Mouse (Mus musculus): ENCODE data around the gene Ing1. TPM values are rescaled to one million over a fixed set of nuclear protein-coding genes. Genes with fewer than 3 reads are reported as not detected.

Ing1 gene
- 43.0 and 44.7 TPM in 2 replicates for polyA plus RNA-seq (2015; fragmentation: Nextera tagmentation; extraction: Ambion mirVana)

- Histone ChIP-seq H3K9me3 (replicated peaks) (no peaks in the 10 kb centered on the region), H3K36me3 (no peaks in the 10 kb centered on the region), H3K9ac (replicated peaks) (peak within 1 kb of the TSS; percentile 93), H3K4me3 (replicated peaks) (peak within 1 kb of the TSS; percentile 95), H3K4me2 (peak within 1 kb of the TSS; percentile 77), H3K27me3 (replicated peaks) (no peaks in the 10 kb centered on the region), H3K4me1 (peaks cover 32% of the 10 kb centered on the region), H3K27ac (replicated peaks) (peak within 1 kb of the TSS; percentile 100)
- peak; percentile 87 for ATAC-seq (ENCODE audit: low FRiP score)
- under 1% methylated on average over 51 of the region's 52 CpGs for WGBS
These were observed at the start of gene Ing1 for GRCm38 (mm10) chr8:11554799-11555719. Gene Ing1 (plus strand): TSS chr8:11555571.

DNA sequence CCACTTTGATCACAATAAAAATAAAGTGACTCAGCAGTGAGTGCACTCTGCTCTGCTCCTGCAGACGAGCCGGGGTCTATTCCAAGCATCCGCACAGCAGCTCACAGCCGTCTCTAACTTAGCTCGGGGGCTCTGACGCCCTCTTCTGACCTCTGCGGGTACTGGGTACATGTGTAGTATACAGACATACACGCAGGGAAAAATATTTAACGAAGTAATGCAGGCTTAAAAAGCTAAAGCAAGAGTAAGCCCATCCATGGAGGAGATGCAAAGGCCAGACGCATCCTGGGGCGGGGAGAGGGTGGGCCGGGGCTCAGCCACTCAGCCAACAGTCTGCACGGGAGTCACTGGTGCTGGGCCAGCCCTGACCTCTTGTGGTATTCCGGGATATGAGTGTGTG lies 49.3 kb upstream of the Ing1 start:
- H3K36me3 ChIP-seq: peaks cover 77% of the 10 kb centered on the region
- H3K27me3 ChIP-seq (replicated peaks): no peaks in the 10 kb centered on the region
- no peak overlapping the region for H3K9ac ChIP-seq (replicated peaks)
- H3K4me2 ChIP-seq: no peak overlapping the region
- ATAC-seq (ENCODE audit: low FRiP score): no peak
- no peak overlapping the region for H3K27ac ChIP-seq (replicated peaks)
- WGBS: 86% methylated on average over 14 of the region's 14 CpGs
- peaks cover 14% of the 10 kb centered on the region for H3K4me1 ChIP-seq
- H3K4me3 ChIP-seq (replicated peaks): no peak overlapping the region
- H3K9me3 ChIP-seq (replicated peaks): no peaks in the 10 kb centered on the region

DNA sequence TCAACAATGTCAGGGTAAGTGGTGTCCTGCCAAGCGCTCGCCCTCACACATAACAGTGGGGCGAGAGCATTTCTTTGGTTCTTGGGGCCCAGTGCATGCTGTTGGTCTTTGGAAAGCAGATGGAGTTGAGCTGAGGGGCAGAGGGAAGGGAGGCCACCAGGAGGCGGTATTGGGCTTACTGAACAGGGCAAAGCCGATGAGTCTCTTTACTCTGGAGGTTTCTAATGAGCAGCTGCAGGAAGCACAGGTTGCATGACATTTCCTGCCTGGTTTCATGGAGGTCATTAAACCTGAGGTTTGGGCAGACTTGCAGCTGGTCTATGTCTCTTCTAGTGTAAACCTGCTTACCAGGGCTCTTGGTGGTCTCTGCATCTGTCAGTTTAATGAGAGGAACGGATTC lies 48.6 kb upstream of the Ing1 start:
- WGBS: 76% methylated on average over 6 of the region's 6 CpGs
- Histone ChIP-seq H3K27me3 (replicated peaks) (no peaks in the 10 kb centered on the region), H3K27ac (replicated peaks) (no peak overlapping the region), H3K4me3 (replicated peaks) (no peak overlapping the region), H3K9ac (replicated peaks) (no peak overlapping the region), H3K4me1 (peaks cover 8% of the 10 kb centered on the region), H3K9me3 (replicated peaks) (no peaks in the 10 kb centered on the region), H3K36me3 (peaks cover 84% of the 10 kb centered on the region), H3K4me2 (no peak overlapping the region)
- no peak for ATAC-seq (ENCODE audit: low FRiP score)

DNA sequence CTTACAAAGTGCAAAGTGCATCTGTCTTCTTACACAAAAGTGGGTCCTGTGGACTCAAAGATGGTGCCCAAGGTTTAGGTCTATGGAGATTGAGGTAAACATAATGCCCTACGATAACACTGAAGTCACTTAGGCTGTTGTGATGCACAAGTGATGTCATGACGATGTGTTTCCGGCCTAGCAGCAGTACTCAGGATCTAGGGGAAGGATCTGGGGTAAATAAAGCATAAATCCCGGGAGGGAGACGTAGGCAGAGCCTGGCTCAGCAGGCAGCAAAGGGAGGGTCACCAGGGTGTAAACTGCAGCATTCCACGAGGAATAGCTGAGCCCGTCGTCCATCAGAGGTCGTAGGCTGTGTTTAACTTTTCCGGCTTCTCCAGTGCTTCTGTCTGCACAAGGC lies 46.5 kb upstream of the Ing1 start:
- no peak for ATAC-seq (ENCODE audit: low FRiP score)
- no peaks in the 10 kb centered on the region for H3K9me3 ChIP-seq (replicated peaks)
- no peaks in the 10 kb centered on the region for H3K27me3 ChIP-seq (replicated peaks)
- H3K4me2 ChIP-seq: no peak overlapping the region
- no peak overlapping the region for H3K4me3 ChIP-seq (replicated peaks)
- WGBS: 79% methylated on average over 10 of the region's 10 CpGs
- H3K4me1 ChIP-seq: no peaks in the 10 kb centered on the region
- H3K27ac ChIP-seq (replicated peaks): no peak overlapping the region
- no peak overlapping the region for H3K9ac ChIP-seq (replicated peaks)
- peaks cover 93% of the 10 kb centered on the region for H3K36me3 ChIP-seq

- Histone ChIP-seq H3K27ac (replicated peaks) (no peak overlapping the region), H3K4me3 (replicated peaks) (no peak overlapping the region), H3K4me2 (no peak overlapping the region), H3K9me3 (replicated peaks) (no peaks in the 10 kb centered on the region), H3K9ac (replicated peaks) (no peak overlapping the region), H3K27me3 (replicated peaks) (no peaks in the 10 kb centered on the region), H3K4me1 (no peaks in the 10 kb centered on the region), H3K36me3 (peaks cover 85% of the 10 kb centered on the region)
- ATAC-seq (ENCODE audit: low FRiP score): no peak
- 91% methylated on average over 5 of the region's 5 CpGs for WGBS
These were observed 44.4 kb upstream of the Ing1 start for GRCm38 (mm10) chr8:11510971-11511370.

- no peaks in the 10 kb centered on the region for H3K4me1 ChIP-seq
- 92% methylated on average over 9 of the region's 9 CpGs for WGBS
- no peaks in the 10 kb centered on the region for H3K27me3 ChIP-seq (replicated peaks)
- no peak overlapping the region for H3K4me2 ChIP-seq
- H3K27ac ChIP-seq (replicated peaks): no peak overlapping the region
- no peak for ATAC-seq (ENCODE audit: low FRiP score)
- H3K9ac ChIP-seq (replicated peaks): no peak overlapping the region
- H3K9me3 ChIP-seq (replicated peaks): no peaks in the 10 kb centered on the region
- peaks cover 84% of the 10 kb centered on the region for H3K36me3 ChIP-seq
- H3K4me3 ChIP-seq (replicated peaks): no peak overlapping the region
These were observed 42.7 kb upstream of the Ing1 start for GRCm38 (mm10) chr8:11512711-11513110.

DNA sequence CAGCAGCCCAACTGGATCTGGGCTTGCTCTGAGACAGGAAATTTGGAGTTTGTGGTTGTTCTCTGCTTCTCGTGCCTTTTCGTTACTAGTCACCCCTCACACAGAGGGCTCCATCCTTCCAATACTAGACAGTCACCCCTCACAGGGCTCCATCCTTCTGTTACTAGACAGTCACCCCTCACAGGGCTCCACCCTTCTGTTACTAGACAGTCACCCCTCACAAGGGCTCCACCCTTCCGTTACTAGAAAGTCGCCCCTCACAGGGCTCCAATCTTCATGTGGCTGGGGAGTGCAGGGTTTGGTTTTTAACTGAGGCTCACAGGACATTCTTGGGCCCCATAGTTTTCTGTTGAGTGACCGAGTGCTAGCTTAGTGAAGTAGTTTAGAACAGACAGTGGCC lies 42.1 kb upstream of the Ing1 start:
- Histone ChIP-seq H3K4me3 (replicated peaks) (no peak overlapping the region), H3K36me3 (peaks cover 85% of the 10 kb centered on the region), H3K27me3 (replicated peaks) (no peaks in the 10 kb centered on the region), H3K4me2 (no peak overlapping the region), H3K27ac (replicated peaks) (no peak overlapping the region), H3K9me3 (replicated peaks) (no peaks in the 10 kb centered on the region), H3K4me1 (no peaks in the 10 kb centered on the region), H3K9ac (replicated peaks) (no peak overlapping the region)
- WGBS: 93% methylated on average over 5 of the region's 5 CpGs
- no peak for ATAC-seq (ENCODE audit: low FRiP score)

DNA sequence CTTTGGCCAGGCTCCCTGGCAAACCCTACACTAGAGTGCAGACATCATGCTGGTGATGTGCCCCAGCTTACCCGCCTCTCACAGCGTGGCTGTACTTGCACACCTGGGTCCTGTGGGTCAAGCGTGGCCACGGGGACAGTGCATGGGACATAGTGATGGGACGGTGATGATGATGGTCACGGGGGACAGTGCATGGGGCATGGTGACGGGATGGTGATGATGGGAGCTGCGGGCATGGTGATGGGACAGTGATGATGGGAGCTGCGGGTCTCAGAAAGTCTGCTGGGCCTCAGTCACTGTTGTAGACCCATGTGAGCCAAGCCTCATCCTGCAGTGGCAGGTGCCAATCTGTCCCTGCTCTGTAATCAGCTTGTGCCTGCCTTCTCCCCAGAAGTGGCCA lies 39.1 kb upstream of the Ing1 start:
- 95% methylated on average over 9 of the region's 9 CpGs for WGBS
- Histone ChIP-seq H3K36me3 (peaks cover 75% of the 10 kb centered on the region), H3K9ac (replicated peaks) (no peak overlapping the region), H3K27me3 (replicated peaks) (no peaks in the 10 kb centered on the region), H3K4me3 (replicated peaks) (no peak overlapping the region), H3K9me3 (replicated peaks) (no peaks in the 10 kb centered on the region), H3K27ac (replicated peaks) (no peak overlapping the region), H3K4me2 (no peak overlapping the region), H3K4me1 (no peaks in the 10 kb centered on the region)
- no peak for ATAC-seq (ENCODE audit: low FRiP score)

- no peak for ATAC-seq (ENCODE audit: low FRiP score)
- no peaks in the 10 kb centered on the region for H3K9me3 ChIP-seq (replicated peaks)
- H3K27ac ChIP-seq (replicated peaks): no peak overlapping the region
- H3K9ac ChIP-seq (replicated peaks): no peak overlapping the region
- no peaks in the 10 kb centered on the region for H3K4me1 ChIP-seq
- H3K4me3 ChIP-seq (replicated peaks): no peak overlapping the region
- 89% methylated on average over 16 of the region's 16 CpGs for WGBS
- H3K27me3 ChIP-seq (replicated peaks): no peaks in the 10 kb centered on the region
- H3K4me2 ChIP-seq: no peak overlapping the region
- peaks cover 74% of the 10 kb centered on the region for H3K36me3 ChIP-seq
These were observed 37.9 kb upstream of the Ing1 start for GRCm38 (mm10) chr8:11517366-11518055.

- no peak for ATAC-seq (ENCODE audit: low FRiP score)
- Histone ChIP-seq H3K9ac (replicated peaks) (no peak overlapping the region), H3K4me2 (no peak overlapping the region), H3K36me3 (peaks cover 68% of the 10 kb centered on the region), H3K4me1 (no peaks in the 10 kb centered on the region), H3K27ac (replicated peaks) (no peak overlapping the region), H3K27me3 (replicated peaks) (no peaks in the 10 kb centered on the region), H3K9me3 (replicated peaks) (no peaks in the 10 kb centered on the region), H3K4me3 (replicated peaks) (no peak overlapping the region)
- 92% methylated on average over 6 of the region's 6 CpGs for WGBS
These were observed 37.3 kb upstream of the Ing1 start for GRCm38 (mm10) chr8:11518056-11518396.

GRCm38 (mm10) chr8:11518676-11519075 lies 36.7 kb upstream of the Ing1 start:
- H3K4me2 ChIP-seq: no peak overlapping the region
- H3K9me3 ChIP-seq (replicated peaks): no peaks in the 10 kb centered on the region
- H3K36me3 ChIP-seq: peaks cover 64% of the 10 kb centered on the region
- H3K4me3 ChIP-seq (replicated peaks): no peak overlapping the region
- 88% methylated on average over 11 of the region's 11 CpGs for WGBS
- ATAC-seq (ENCODE audit: low FRiP score): no peak
- no peaks in the 10 kb centered on the region for H3K4me1 ChIP-seq
- no peak overlapping the region for H3K9ac ChIP-seq (replicated peaks)
- H3K27ac ChIP-seq (replicated peaks): no peak overlapping the region
- H3K27me3 ChIP-seq (replicated peaks): no peaks in the 10 kb centered on the region

- WGBS: 91% methylated on average over 3 of the region's 3 CpGs
- Histone ChIP-seq H3K9ac (replicated peaks) (no peak overlapping the region), H3K4me1 (no peaks in the 10 kb centered on the region), H3K36me3 (peaks cover 38% of the 10 kb centered on the region), H3K4me2 (no peak overlapping the region), H3K27ac (replicated peaks) (no peak overlapping the region), H3K9me3 (replicated peaks) (no peaks in the 10 kb centered on the region), H3K27me3 (replicated peaks) (no peaks in the 10 kb centered on the region), H3K4me3 (replicated peaks) (no peak overlapping the region)
- ATAC-seq (ENCODE audit: low FRiP score): no peak
These were observed 32.0 kb upstream of the Ing1 start for GRCm38 (mm10) chr8:11523331-11523730.
